Mouse (Mus musculus) regulatory T cell (primary cell): ENCODE measurements at regions not wholly inside any gene's neighbourhood (a gene's known extent, or its start where the extent isn't known, plus 50 kb on each side); places are given as distances from the start of the nearest gene placed in this dataset.
"Not testable (repeated sequence)": the region's sequence is repeated elsewhere in the genome, so short reads cannot be mapped to it uniquely, and the experiment has no call there.

Experiments used
- in situ Hi-C: fragments of 300-600 bp; cut with MboI, MseI; formaldehyde crosslinking; loops from one replicate; pipeline ENCODE4 v1.15.1; 2025; ENCODE audit warnings: high pct_unique_total_duplicates

DNA sequence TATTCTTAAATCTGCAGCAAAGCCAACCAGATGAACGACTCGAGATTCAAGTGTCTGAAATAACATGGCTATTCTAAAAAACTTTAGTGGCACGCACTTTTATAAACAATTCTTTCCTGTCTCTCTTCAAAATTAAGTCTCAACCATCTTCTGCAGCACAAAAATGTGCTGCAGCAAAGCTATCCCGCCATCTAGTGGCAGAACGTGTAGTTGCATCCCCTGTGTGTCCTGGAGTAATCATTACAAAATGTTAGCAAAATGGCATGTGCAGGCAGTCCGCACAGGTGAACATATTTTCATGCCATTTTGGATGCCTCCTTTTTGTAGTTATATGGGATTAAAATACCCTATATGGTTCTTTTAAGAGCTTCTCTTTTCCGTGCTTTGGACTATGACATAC lies 293.1 kb upstream of the Slc7a14 start:
- in situ Hi-C loops = loop anchor here (5.0 to 10.0 kb wide), 2 partner anchors 456 to 558 kb away; partner anchors contain the start of gene Cldn11

DNA sequence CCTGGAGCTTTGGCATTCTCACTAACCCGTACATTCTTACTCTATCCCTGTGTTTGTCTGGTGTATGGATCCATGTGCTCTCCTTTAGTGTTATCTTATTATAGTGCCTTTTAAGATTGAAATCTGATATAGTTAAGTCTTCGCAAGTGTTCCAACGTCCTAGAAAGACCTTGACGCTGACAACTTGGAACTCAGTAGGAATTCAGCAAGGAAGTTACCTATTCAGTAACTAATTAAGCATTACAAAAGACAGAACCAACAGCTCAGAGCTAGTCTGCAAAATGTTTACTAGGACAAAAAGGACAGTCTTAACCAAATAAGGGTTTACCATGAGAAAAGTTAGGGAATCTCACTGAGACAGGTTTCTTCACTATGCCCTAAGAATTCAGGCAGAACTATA lies 286.4 kb upstream of the Slc7a14 start:
- in situ Hi-C loops = not testable (repeated sequence)

DNA sequence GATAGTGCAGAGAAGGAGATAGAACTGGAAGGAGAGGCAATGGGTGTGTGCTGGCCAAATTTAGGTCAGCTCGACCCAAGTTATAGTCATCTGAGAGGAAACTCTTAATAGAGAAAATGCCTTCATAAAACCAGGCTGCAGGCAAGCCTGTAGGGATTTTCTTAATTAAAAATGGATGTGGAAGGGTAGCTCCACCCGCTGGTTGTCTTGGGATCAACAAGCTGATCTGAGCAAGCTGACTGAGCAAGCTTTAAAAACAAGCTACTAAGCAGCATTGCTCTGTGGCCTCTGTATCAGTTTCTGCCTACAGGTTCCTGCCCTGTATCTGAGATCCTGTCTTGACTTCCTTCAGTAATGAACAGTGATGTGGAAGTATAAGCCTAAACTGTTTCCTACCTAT lies 275.8 kb upstream of the Slc7a14 start:
- in situ Hi-C loops = no loop called here

DNA sequence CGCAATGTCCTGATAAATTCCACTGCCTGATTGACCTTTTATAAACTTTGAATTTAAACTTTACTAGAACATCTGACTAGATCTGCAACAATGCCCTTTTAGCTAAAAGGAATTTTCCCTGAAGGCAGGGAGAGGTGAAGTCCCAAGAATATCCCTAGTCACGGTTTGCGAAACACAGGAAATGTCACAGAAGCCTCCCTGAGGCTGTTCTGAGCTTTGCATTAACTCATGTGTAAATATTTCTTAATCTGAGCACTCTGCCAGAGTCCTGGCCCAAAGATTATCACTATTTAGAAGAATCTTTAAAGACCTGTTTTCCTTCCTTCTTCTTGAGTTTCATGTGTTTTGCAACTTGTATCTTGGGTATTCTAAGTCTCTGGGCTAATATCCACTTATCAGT lies 263.7 kb upstream of the Slc7a14 start:
- in situ Hi-C loops = no loop called here
